Mouse (Mus musculus): ENCODE results near the gene St6galnac5. TPM values are rescaled to one million over a fixed set of nuclear protein-coding genes. Genes with fewer than 3 reads are reported as not detected.

St6galnac5 gene
- polyA plus RNA-seq, 1 experiment from 2014 or later: 0.66 TPM

- WGBS: 84% methylated on average over 4 of the region's 4 CpGs
- H3K27ac ChIP-seq: no peak overlapping the region
- no peaks in the 10 kb centered on the region for H3K27me3 ChIP-seq (ENCODE audit: low read depth, poor library complexity, severe bottlenecking)
- no peak overlapping the region for H3K4me3 ChIP-seq
- no peaks in the 10 kb centered on the region for H3K9me3 ChIP-seq (replicated peaks)
- DNase-seq (ENCODE audit: low spot score): no peak
- H3K36me3 ChIP-seq: no peaks in the 10 kb centered on the region
- no peaks in the 10 kb centered on the region for H3K4me1 ChIP-seq
These were observed 10.7 kb downstream of the St6galnac5 start for GRCm38 (mm10) chr3:152971373-152971772.

GRCm38 (mm10) chr3:152969774-152970347, 12.2 kb downstream of the St6galnac5 start:
- no peaks in the 10 kb centered on the region for H3K27me3 ChIP-seq (ENCODE audit: low read depth, poor library complexity, severe bottlenecking)
- WGBS: 84% methylated on average over 16 of the region's 16 CpGs

GRCm38 (mm10) chr3:152961855-152962376, 20.1 kb downstream of the St6galnac5 start:
- Histone ChIP-seq H3K27me3 (ENCODE audit: low read depth, poor library complexity, severe bottlenecking) (no peaks in the 10 kb centered on the region), H3K4me1 (no peaks in the 10 kb centered on the region), H3K9me3 (replicated peaks) (no peaks in the 10 kb centered on the region), H3K27ac (no peak overlapping the region), H3K4me3 (no peak overlapping the region), H3K36me3 (no peaks in the 10 kb centered on the region)
- 75% methylated on average over 10 of the region's 10 CpGs for WGBS
- DNase-seq (ENCODE audit: low spot score): no peak

More at GRCm38 (mm10) chr3:152969774-152970347, 12.2 kb downstream of the St6galnac5 start:
- no peaks in the 10 kb centered on the region for H3K36me3 ChIP-seq
- no peak overlapping the region for H3K4me3 ChIP-seq
- H3K4me1 ChIP-seq: no peaks in the 10 kb centered on the region
- H3K27ac ChIP-seq: no peak overlapping the region
- no peaks in the 10 kb centered on the region for H3K9me3 ChIP-seq (replicated peaks)
- DNase-seq (ENCODE audit: low spot score): no peak

GRCm38 (mm10) chr3:152958358-152959150, 23.5 kb downstream of the St6galnac5 start:
- no peaks in the 10 kb centered on the region for H3K27me3 ChIP-seq (ENCODE audit: low read depth, poor library complexity, severe bottlenecking)
- no peak overlapping the region for H3K4me3 ChIP-seq
- WGBS: 71% methylated on average over 11 of the region's 11 CpGs
- H3K36me3 ChIP-seq: no peaks in the 10 kb centered on the region
- DNase-seq (ENCODE audit: low spot score): peak; percentile 73
- no peak overlapping the region for H3K27ac ChIP-seq
- no peaks in the 10 kb centered on the region for H3K4me1 ChIP-seq
- H3K9me3 ChIP-seq (replicated peaks): no peaks in the 10 kb centered on the region

GRCm38 (mm10) chr3:152956771-152957170, 25.3 kb downstream of the St6galnac5 start:
- DNase-seq (ENCODE audit: low spot score): no peak
- Histone ChIP-seq H3K4me3 (no peak overlapping the region), H3K9me3 (replicated peaks) (no peaks in the 10 kb centered on the region), H3K27me3 (ENCODE audit: low read depth, poor library complexity, severe bottlenecking) (no peaks in the 10 kb centered on the region), H3K4me1 (no peaks in the 10 kb centered on the region), H3K27ac (no peak overlapping the region), H3K36me3 (no peaks in the 10 kb centered on the region)
- 89% methylated on average over 4 of the region's 4 CpGs for WGBS

GRCm38 (mm10) chr3:152956038-152956437, 26.0 kb downstream of the St6galnac5 start:
- no peaks in the 10 kb centered on the region for H3K9me3 ChIP-seq (replicated peaks)
- no peak for DNase-seq (ENCODE audit: low spot score)
- H3K4me3 ChIP-seq: no peak overlapping the region
- no peak overlapping the region for H3K27ac ChIP-seq
- no peaks in the 10 kb centered on the region for H3K36me3 ChIP-seq
- no peaks in the 10 kb centered on the region for H3K27me3 ChIP-seq (ENCODE audit: low read depth, poor library complexity, severe bottlenecking)
- 75% methylated on average over 5 of the region's 5 CpGs for WGBS
- no peaks in the 10 kb centered on the region for H3K4me1 ChIP-seq

GRCm38 (mm10) chr3:152951634-152952545, 30.2 kb downstream of the St6galnac5 start:
- 79% methylated on average over 11 of the region's 11 CpGs for WGBS
- no peak overlapping the region for H3K27ac ChIP-seq
- DNase-seq (ENCODE audit: low spot score): no peak
- no peaks in the 10 kb centered on the region for H3K4me1 ChIP-seq
- H3K27me3 ChIP-seq (ENCODE audit: low read depth, poor library complexity, severe bottlenecking): no peaks in the 10 kb centered on the region
- no peaks in the 10 kb centered on the region for H3K9me3 ChIP-seq (replicated peaks)
- no peak overlapping the region for H3K4me3 ChIP-seq
- H3K36me3 ChIP-seq: no peaks in the 10 kb centered on the region

- H3K36me3 ChIP-seq: no peaks in the 10 kb centered on the region
- no peak overlapping the region for H3K4me3 ChIP-seq
- no peaks in the 10 kb centered on the region for H3K27me3 ChIP-seq (ENCODE audit: low read depth, poor library complexity, severe bottlenecking)
- H3K4me1 ChIP-seq: no peaks in the 10 kb centered on the region
- no peak for DNase-seq (ENCODE audit: low spot score)
- no peak overlapping the region for H3K27ac ChIP-seq
- H3K9me3 ChIP-seq (replicated peaks): no peaks in the 10 kb centered on the region
- WGBS: 91% methylated on average over 9 of the region's 9 CpGs
These were observed 31.1 kb downstream of the St6galnac5 start for GRCm38 (mm10) chr3:152950914-152951313.

- WGBS: 95% methylated on average over 5 of the region's 5 CpGs
- Histone ChIP-seq H3K4me3 (no peak overlapping the region), H3K4me1 (no peaks in the 10 kb centered on the region), H3K9me3 (replicated peaks) (no peaks in the 10 kb centered on the region), H3K36me3 (no peaks in the 10 kb centered on the region), H3K27me3 (ENCODE audit: low read depth, poor library complexity, severe bottlenecking) (no peaks in the 10 kb centered on the region), H3K27ac (no peak overlapping the region)
- no peak for DNase-seq (ENCODE audit: low spot score)
These were observed 31.7 kb downstream of the St6galnac5 start for GRCm38 (mm10) chr3:152950299-152950698.

- DNase-seq (ENCODE audit: low spot score): no peak
- Histone ChIP-seq H3K36me3 (no peaks in the 10 kb centered on the region), H3K4me3 (no peak overlapping the region), H3K27me3 (ENCODE audit: low read depth, poor library complexity, severe bottlenecking) (no peaks in the 10 kb centered on the region), H3K9me3 (replicated peaks) (no peaks in the 10 kb centered on the region), H3K4me1 (no peaks in the 10 kb centered on the region), H3K27ac (no peak overlapping the region)
- WGBS: 90% methylated on average over 15 of the region's 15 CpGs
These were observed 32.7 kb downstream of the St6galnac5 start for GRCm38 (mm10) chr3:152949233-152949777.

- no peak for DNase-seq (ENCODE audit: low spot score)
- Histone ChIP-seq H3K9me3 (replicated peaks) (no peaks in the 10 kb centered on the region), H3K36me3 (no peaks in the 10 kb centered on the region), H3K4me1 (no peaks in the 10 kb centered on the region), H3K4me3 (no peak overlapping the region), H3K27me3 (ENCODE audit: low read depth, poor library complexity, severe bottlenecking) (no peaks in the 10 kb centered on the region), H3K27ac (no peak overlapping the region)
- 91% methylated on average over 7 of the region's 7 CpGs for WGBS
These were observed 33.5 kb downstream of the St6galnac5 start for GRCm38 (mm10) chr3:152948556-152948955.

GRCm38 (mm10) chr3:152947031-152947640, 34.9 kb downstream of the St6galnac5 start:
- H3K27me3 ChIP-seq (ENCODE audit: low read depth, poor library complexity, severe bottlenecking): no peaks in the 10 kb centered on the region
- 88% methylated on average over 11 of the region's 11 CpGs for WGBS
- peaks cover 5% of the 10 kb centered on the region; the same call in 1 of the 2 replicates for H3K4me1 ChIP-seq
- no peak for DNase-seq (ENCODE audit: low spot score)
- no peaks in the 10 kb centered on the region for H3K36me3 ChIP-seq
- H3K9me3 ChIP-seq (replicated peaks): no peaks in the 10 kb centered on the region
- H3K27ac ChIP-seq: no peak overlapping the region
- no peak overlapping the region for H3K4me3 ChIP-seq
